Mouse (Mus musculus): ENCODE results near the gene Gm11985. TPM values are rescaled to one million over a fixed set of nuclear protein-coding genes. Genes with fewer than 3 reads are reported as not detected.

The Gm11985 gene
- polyA plus RNA-seq, 1 experiment, result not detected

DNA sequence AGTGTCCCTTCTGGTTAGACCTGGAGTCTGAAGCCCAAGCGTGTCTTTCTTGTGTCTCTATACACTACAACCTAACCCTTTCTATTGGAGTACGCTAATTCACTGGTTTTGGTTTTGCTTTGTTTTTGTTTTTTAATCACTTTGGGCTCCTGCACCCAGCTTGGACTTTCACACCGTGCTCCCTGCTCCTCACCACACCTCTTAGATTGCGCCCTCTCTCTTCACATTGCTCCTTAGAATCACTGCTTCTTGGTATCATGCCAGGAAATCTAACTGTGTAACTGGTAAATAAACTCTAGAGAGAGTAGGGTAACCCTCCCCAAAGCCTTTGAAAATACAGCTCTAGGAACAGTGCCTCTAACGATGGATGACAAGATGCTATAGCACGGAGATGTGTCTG is 30.2 kb downstream of the Gm11985 start:
- Histone ChIP-seq H3K27ac (ENCODE audit: insufficient read depth, low read depth, low read length) (no peak overlapping the region), H3K4me1 (ENCODE audit: control insufficient read depth, insufficient read depth, insufficient read length, low read length) (0 out of 2 replicates have a peak, but pooled peaks cover 2% of the 10 kb centered on the region), H3K4me3 (ENCODE audit: low read depth, low read length) (no peak overlapping the region), H3K36me3 (ENCODE audit: control insufficient read depth, insufficient read depth, low read length) (no peaks in the 10 kb centered on the region), H3K27me3 (ENCODE audit: control insufficient read depth, insufficient read depth, low read length) (no peaks in the 10 kb centered on the region)
- no peak for TF ChIP-seq CTCF (IDR thresholded peaks at IDR 0.05; ENCODE audit: extremely low read depth, insufficient read length, insufficient replicate concordance, low read depth, low read length)
- no peak for TF ChIP-seq POLR2A (IDR thresholded peaks at IDR 0.05; ENCODE audit: low read depth, low read length)
- 40% methylated on average over 6 of the region's 6 CpGs for WGBS

GRCm38 (mm10) chr11:7156427-7156826 is 31.9 kb downstream of the Gm11985 start:
- 50% methylated on average over 4 of the region's 4 CpGs for WGBS
- Histone ChIP-seq H3K27me3 (ENCODE audit: control insufficient read depth, insufficient read depth, low read length) (no peaks in the 10 kb centered on the region), H3K4me3 (ENCODE audit: low read depth, low read length) (no peak overlapping the region), H3K4me1 (ENCODE audit: control insufficient read depth, insufficient read depth, insufficient read length, low read length) (0 out of 2 replicates have a peak, but pooled peaks cover 2% of the 10 kb centered on the region), H3K36me3 (ENCODE audit: control insufficient read depth, insufficient read depth, low read length) (no peaks in the 10 kb centered on the region), H3K27ac (ENCODE audit: insufficient read depth, low read depth, low read length) (no peak overlapping the region)
- TF ChIP-seq POLR2A (IDR thresholded peaks at IDR 0.05; ENCODE audit: low read depth, low read length), result no peak

- no peaks in the 10 kb centered on the region for H3K27me3 ChIP-seq (ENCODE audit: control insufficient read depth, insufficient read depth, low read length)
- 68% methylated on average over 8 of the region's 8 CpGs for WGBS
- H3K27ac ChIP-seq (ENCODE audit: insufficient read depth, low read depth, low read length), result no peak overlapping the region
- no peak overlapping the region for H3K4me3 ChIP-seq (ENCODE audit: low read depth, low read length)
- no peaks in the 10 kb centered on the region for H3K36me3 ChIP-seq (ENCODE audit: control insufficient read depth, insufficient read depth, low read length)
- TF ChIP-seq POLR2A (IDR thresholded peaks at IDR 0.05; ENCODE audit: low read depth, low read length), result no peak
- no peak for TF ChIP-seq CTCF (IDR thresholded peaks at IDR 0.05; ENCODE audit: extremely low read depth, insufficient read length, insufficient replicate concordance, low read depth, low read length)
- 0 out of 2 replicates have a peak, but pooled peaks cover 2% of the 10 kb centered on the region for H3K4me1 ChIP-seq (ENCODE audit: control insufficient read depth, insufficient read depth, insufficient read length, low read length)
Measured at GRCm38 (mm10) chr11:7153081-7153480, 35.3 kb downstream of the Gm11985 start.

GRCm38 (mm10) chr11:7152371-7152770 is 36.0 kb downstream of the Gm11985 start:
- no peaks in the 10 kb centered on the region for H3K36me3 ChIP-seq (ENCODE audit: control insufficient read depth, insufficient read depth, low read length)
- 90% methylated on average over 12 of the region's 12 CpGs for WGBS
- no peak overlapping the region for H3K4me3 ChIP-seq (ENCODE audit: low read depth, low read length)
- no peak overlapping the region for H3K27ac ChIP-seq (ENCODE audit: insufficient read depth, low read depth, low read length)
- no peaks in the 10 kb centered on the region for H3K4me1 ChIP-seq (ENCODE audit: control insufficient read depth, insufficient read depth, insufficient read length, low read length)
- TF ChIP-seq CTCF (IDR thresholded peaks at IDR 0.05; ENCODE audit: extremely low read depth, insufficient read length, insufficient replicate concordance, low read depth, low read length), result no peak
- no peak for TF ChIP-seq POLR2A (IDR thresholded peaks at IDR 0.05; ENCODE audit: low read depth, low read length)
- H3K27me3 ChIP-seq (ENCODE audit: control insufficient read depth, insufficient read depth, low read length), result no peaks in the 10 kb centered on the region

DNA sequence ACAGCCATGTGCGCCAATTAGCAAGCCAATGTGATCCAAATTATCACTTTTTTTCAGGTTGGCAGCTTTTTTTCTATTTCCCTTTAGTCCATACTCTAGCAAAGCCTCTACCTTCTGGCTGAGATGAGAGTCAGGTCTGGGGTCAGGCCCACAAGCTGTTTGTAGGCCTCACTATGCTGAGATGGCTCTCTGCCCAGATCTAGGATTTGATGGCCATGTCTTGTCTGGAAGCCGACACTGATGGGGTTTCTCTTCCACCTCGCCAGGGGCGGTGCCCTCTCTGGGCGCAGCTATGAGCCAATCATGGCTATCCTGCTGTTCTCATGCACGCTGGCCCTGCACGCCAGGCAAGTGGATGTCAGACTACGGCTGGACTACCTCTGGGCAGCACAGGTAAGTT is 37.9 kb downstream of the Gm11985 start:
- H3K27me3 ChIP-seq (ENCODE audit: control insufficient read depth, insufficient read depth, low read length), result no peaks in the 10 kb centered on the region
- no peaks in the 10 kb centered on the region for H3K4me1 ChIP-seq (ENCODE audit: control insufficient read depth, insufficient read depth, insufficient read length, low read length)
- H3K4me3 ChIP-seq (ENCODE audit: low read depth, low read length), result no peak overlapping the region
- 91% methylated on average over 8 of the region's 8 CpGs for WGBS
- TF ChIP-seq CTCF (IDR thresholded peaks at IDR 0.05; ENCODE audit: extremely low read depth, insufficient read length, insufficient replicate concordance, low read depth, low read length), result no peak
- no peak for TF ChIP-seq POLR2A (IDR thresholded peaks at IDR 0.05; ENCODE audit: low read depth, low read length)
- H3K27ac ChIP-seq (ENCODE audit: insufficient read depth, low read depth, low read length), result no peak overlapping the region
- H3K36me3 ChIP-seq (ENCODE audit: control insufficient read depth, insufficient read depth, low read length), result no peaks in the 10 kb centered on the region

- Histone ChIP-seq H3K4me1 (ENCODE audit: control insufficient read depth, insufficient read depth, insufficient read length, low read length) (no peaks in the 10 kb centered on the region), H3K27ac (ENCODE audit: insufficient read depth, low read depth, low read length) (no peak overlapping the region), H3K27me3 (ENCODE audit: control insufficient read depth, insufficient read depth, low read length) (no peaks in the 10 kb centered on the region), H3K36me3 (ENCODE audit: control insufficient read depth, insufficient read depth, low read length) (no peaks in the 10 kb centered on the region), H3K4me3 (ENCODE audit: low read depth, low read length) (no peak overlapping the region)
- 81% methylated on average over 7 of the region's 7 CpGs for WGBS
- TF ChIP-seq CTCF (IDR thresholded peaks at IDR 0.05; ENCODE audit: extremely low read depth, insufficient read length, insufficient replicate concordance, low read depth, low read length) (no peak), POLR2A (IDR thresholded peaks at IDR 0.05; ENCODE audit: low read depth, low read length) (no peak)
Measured at GRCm38 (mm10) chr11:7149471-7149870, 38.9 kb downstream of the Gm11985 start.

DNA sequence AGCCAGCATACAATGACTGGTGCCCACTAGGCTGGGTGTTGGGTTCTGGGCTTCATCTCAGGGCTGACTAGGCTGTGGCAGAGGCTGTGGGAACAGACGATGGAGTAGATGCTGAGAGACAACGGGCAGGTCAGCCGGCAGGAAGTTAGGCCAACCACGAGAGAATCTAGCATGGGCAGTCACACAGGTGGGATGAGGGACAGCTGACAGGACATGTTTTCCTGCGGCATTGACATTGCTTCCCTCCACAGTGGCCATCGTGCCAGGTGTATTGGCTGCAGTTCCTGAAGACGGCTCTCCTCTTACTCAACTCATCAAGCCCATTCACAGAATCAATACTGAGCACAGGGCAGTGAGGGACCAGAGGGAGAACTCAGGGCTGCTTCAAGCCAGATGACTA is 40.4 kb downstream of the Gm11985 start:
- 91% methylated on average over 7 of the region's 7 CpGs for WGBS
- no peak overlapping the region for H3K4me3 ChIP-seq (ENCODE audit: low read depth, low read length)
- no peaks in the 10 kb centered on the region for H3K36me3 ChIP-seq (ENCODE audit: control insufficient read depth, insufficient read depth, low read length)
- no peaks in the 10 kb centered on the region for H3K4me1 ChIP-seq (ENCODE audit: control insufficient read depth, insufficient read depth, insufficient read length, low read length)
- H3K27me3 ChIP-seq (ENCODE audit: control insufficient read depth, insufficient read depth, low read length), result no peaks in the 10 kb centered on the region
- no peak overlapping the region for H3K27ac ChIP-seq (ENCODE audit: insufficient read depth, low read depth, low read length)
- TF ChIP-seq CTCF (IDR thresholded peaks at IDR 0.05; ENCODE audit: extremely low read depth, insufficient read length, insufficient replicate concordance, low read depth, low read length) (no peak), POLR2A (IDR thresholded peaks at IDR 0.05; ENCODE audit: low read depth, low read length) (no peak)

- no peak for TF ChIP-seq POLR2A (IDR thresholded peaks at IDR 0.05; ENCODE audit: low read depth, low read length)
- no peak overlapping the region for H3K4me3 ChIP-seq (ENCODE audit: low read depth, low read length)
- H3K36me3 ChIP-seq (ENCODE audit: control insufficient read depth, insufficient read depth, low read length), result no peaks in the 10 kb centered on the region
- H3K27me3 ChIP-seq (ENCODE audit: control insufficient read depth, insufficient read depth, low read length), result no peaks in the 10 kb centered on the region
- no peak overlapping the region for H3K27ac ChIP-seq (ENCODE audit: insufficient read depth, low read depth, low read length)
- 92% methylated on average over 8 of the region's 8 CpGs for WGBS
- no peaks in the 10 kb centered on the region for H3K4me1 ChIP-seq (ENCODE audit: control insufficient read depth, insufficient read depth, insufficient read length, low read length)
Measured at GRCm38 (mm10) chr11:7147536-7147935, 40.8 kb downstream of the Gm11985 start.

Data from small intestine, adult 2 months (tissue).